ENCODE assay signal across 26 mouse cellular contexts in genomic region chr10:116492768-116493167, GRCm38 (mm10). TPM values are rescaled to one million over a fixed set of nuclear protein-coding genes. Genes with fewer than 3 reads are reported as not detected.
DNase-seq lines count a peak whose midpoint lies in the region; ATAC-seq and TF ChIP-seq lines count a peak whose summit lies in the region.
"Had no signal": no experiment of that assay in that cellular context is flagged by ENCODE, and none has a peak within 500 bp of the region (broad histone marks: within the 10 kb centered on the region; RNA-seq: fewer than 3 reads in every experiment).

No protein-coding gene starts in this region.

- no peak for TF ChIP-seq CTCF in kidney, adult 2 months (conservative IDR thresholded peaks at IDR 0.05; ENCODE audit: insufficient read depth, insufficient read length, low read depth, low read length)

- H3K27me3 ChIP-seq in kidney, adult 2 months (replicated peaks; ENCODE audit: control insufficient read depth, insufficient read depth, low read length): no peaks in the 10 kb centered on the region
- no peaks in the 10 kb centered on the region for H3K27me3 ChIP-seq in kidney, embryonic 14.5 days (ENCODE audit: control insufficient read depth, insufficient read depth, low read length)
- no peaks in the 10 kb centered on the region for H3K27me3 ChIP-seq in liver, embryonic 16.5 days (ENCODE audit: control insufficient read depth, insufficient read depth, low read depth, low read length)
- H3K27me3 ChIP-seq: CH12.LX; embryonic facial prominence, embryonic 12.5 days; embryonic facial prominence, embryonic 15.5 days; hindbrain, embryonic 12.5 days; Patski had no signal

- H3K4me1 ChIP-seq in kidney, adult 2 months (ENCODE audit: control insufficient read depth, insufficient read depth, low read length): no peaks in the 10 kb centered on the region
- H3K4me1 ChIP-seq in kidney, embryonic 14.5 days (ENCODE audit: control insufficient read depth, insufficient read depth, low read length): no peaks in the 10 kb centered on the region
- no peaks in the 10 kb centered on the region for H3K4me1 ChIP-seq in liver, embryonic 16.5 days (ENCODE audit: control insufficient read depth, low read depth, low read length)
- H3K4me1 ChIP-seq: embryonic facial prominence, embryonic 12.5 days; embryonic facial prominence, embryonic 15.5 days; hindbrain, embryonic 12.5 days had no signal

- TF ChIP-seq POLR2A in kidney, adult 2 months (IDR thresholded peaks at IDR 0.05; ENCODE audit: low read depth, low read length): no peak

- WGBS in kidney, adult 2 months: 49% methylated on average over 3 of the region's 3 CpGs
- WGBS in kidney, embryonic 14.5 days: 95% methylated on average over 3 of the region's 3 CpGs
- 81% methylated on average over 3 of the region's 3 CpGs for WGBS in liver, embryonic 16.5 days (ENCODE audit: insufficient replicate concordance)

- DNase-seq in kidney, adult 2 months: peak; percentile 61
- DNase-seq in kidney, postnatal 4 days: no peak
- peak; percentile 28 for DNase-seq in kidney, postnatal 14 days
- DNase-seq in liver: no peak
- DNase-seq: adrenal gland, postnatal 10 days; adrenal gland, postnatal 36 days; B cell, adult 2 months; cerebellum, adult 11 months; cerebellum, adult 2 months; cerebellum, adult 9-11 months; cerebellum, postnatal 25 days; forebrain, postnatal 0 days; gastrocnemius, adult 2 months; gastrocnemius, postnatal 14 days; heart, adult 11 months had no signal

- no peak overlapping the region for H3K27ac ChIP-seq in kidney, adult 2 months (ENCODE audit: insufficient read depth, low read depth, low read length)
- no peak overlapping the region for H3K27ac ChIP-seq in kidney, embryonic 14.5 days (ENCODE audit: low read depth, low read length)
- H3K27ac ChIP-seq in liver, embryonic 16.5 days (ENCODE audit: low read length): no peak overlapping the region
- H3K27ac ChIP-seq: embryonic facial prominence, embryonic 12.5 days; embryonic facial prominence, embryonic 15.5 days; gastrocnemius, adult 2 months; hindbrain, embryonic 12.5 days had no signal

- no peak overlapping the region for H3K9ac ChIP-seq in kidney, embryonic 14.5 days (ENCODE audit: low read depth, low read length)
- no peak overlapping the region for H3K9ac ChIP-seq in liver, embryonic 16.5 days (ENCODE audit: low read depth, low read length)
- H3K9ac ChIP-seq: embryonic facial prominence, embryonic 12.5 days; embryonic facial prominence, embryonic 15.5 days; forebrain, postnatal 0 days; hindbrain, embryonic 12.5 days had no signal

- no peak overlapping the region for H3K4me2 ChIP-seq in kidney, embryonic 14.5 days (replicated peaks; ENCODE audit: low read depth, low read length)
- H3K4me2 ChIP-seq in liver, embryonic 16.5 days (ENCODE audit: low read depth, low read length): no peak overlapping the region
- H3K4me2 ChIP-seq: embryonic facial prominence, embryonic 12.5 days; embryonic facial prominence, embryonic 15.5 days; heart, embryonic 11.5 days; hindbrain, embryonic 12.5 days had no signal

- H3K4me3 ChIP-seq in kidney, adult 2 months (ENCODE audit: insufficient read depth, low read depth, low read length): no peak overlapping the region
- H3K4me3 ChIP-seq in kidney, embryonic 14.5 days (ENCODE audit: low read length): no peak overlapping the region
- no peak overlapping the region for H3K4me3 ChIP-seq in liver, embryonic 16.5 days (ENCODE audit: low read depth, low read length)
- H3K4me3 ChIP-seq: embryonic facial prominence, embryonic 12.5 days; embryonic facial prominence, embryonic 15.5 days; gastrocnemius, adult 2 months; hindbrain, embryonic 12.5 days had no signal

- ATAC-seq in kidney, embryonic 14.5 days (ENCODE audit: low FRiP score, low TSS enrichment): no peak
- ATAC-seq in liver, embryonic 16.5 days (ENCODE audit: low read depth): peak; percentile 75
- ATAC-seq in cerebellum, adult (ENCODE audit: insufficient number of reproducible peaks, low FRiP score, low TSS enrichment): no peak
- ATAC-seq: forebrain, embryonic 14.5 days; forebrain, postnatal 0 days; Patski had no signal

- H3K36me3 ChIP-seq in kidney, adult 2 months (ENCODE audit: control insufficient read depth, insufficient read depth, low read length): peaks cover 4% of the 10 kb centered on the region
- peaks cover 64% of the 10 kb centered on the region for H3K36me3 ChIP-seq in kidney, embryonic 14.5 days (ENCODE audit: control insufficient read depth, insufficient read depth, low read length)
- peaks cover 5% of the 10 kb centered on the region for H3K36me3 ChIP-seq in liver, embryonic 16.5 days (ENCODE audit: control insufficient read depth, insufficient read depth)

- no peaks in the 10 kb centered on the region for H3K9me3 ChIP-seq in kidney, embryonic 14.5 days (ENCODE audit: control insufficient read depth, low read length)
- no peaks in the 10 kb centered on the region for H3K9me3 ChIP-seq in liver, embryonic 16.5 days (replicated peaks; ENCODE audit: control insufficient read depth, low read length)
- H3K9me3 ChIP-seq: embryonic facial prominence, embryonic 12.5 days; embryonic facial prominence, embryonic 15.5 days; G1E; hindbrain, embryonic 12.5 days had no signal

RNA-seq across cellular contexts. Expression of gene Kcnmb4, which starts 19.1 kb away (rescaled TPM):
- polyA plus RNA-seq in kidney, adult 2 months (2012; rRNA removed): 1.2 and 1.5 TPM in 2 replicates
- polyA plus RNA-seq in kidney, embryonic 14.5 days (2014; fragmentation: Nextera tagmentation; extraction: Ambion mirVana): 7.2 and 9.4 TPM in 2 replicates
- polyA plus RNA-seq in liver, embryonic 16.5 days (2015; fragmentation: Nextera tagmentation; extraction: Ambion mirVana): 0.18 TPM in 1 of 2 replicates, not detected in the other
- polyA plus RNA-seq: G1E had no signal

Comparison
In these comparisons a context has a peak if more than half of its experiments do, and no peak if none do; other contexts are left out.
1. DNase-seq: peak in kidney, adult 2 months (single experiment) and kidney, postnatal 14 days (single experiment); none in kidney, postnatal 4 days (0 of 2) and liver (single experiment).